Mouse (Mus musculus) left cerebral cortex, adult 2 months (tissue): Measurements from ENCODE around the gene Vps37d. TPM values are rescaled to one million over a fixed set of nuclear protein-coding genes. Genes with fewer than 3 reads are reported as not detected.
A peak's percentile ranks its signal among the peaks of the same experiment; 100 is the strongest.
"Not testable (repeated sequence)": the region's sequence is repeated elsewhere in the genome, so short reads cannot be mapped to it uniquely, and the experiment has no call there.

Experiments used
- DNase-seq, 2 experiments: peaks; one replicate each; pipeline ENCODE4 v3.0.0; 2021 to 2022; ENCODE audit warnings: low spot score in 2 of 2, mixed read lengths in 1 of 2; ENCODE audit errors: extremely low spot score in 1 of 2
- H3K27ac ChIP-seq: fragments of 200-600 bp; 2 replicates; pipeline ENCODE4 v1.8.1; 2022
- H3K4me3 ChIP-seq: fragments of 200-600 bp; 2 replicates; pipeline ENCODE4 v1.8.1; 2022
- CTCF ChIP-seq: fragments of 200-600 bp; IDR thresholded peaks from 2 replicates; pipeline ENCODE4 v1.8.1; 2022; ENCODE audit warnings: antibody characterized with exemption, mild to moderate bottlenecking, moderate library complexity
- intact Hi-C: fragments of 180-260 bp; cut with DNase I; formaldehyde crosslinking; loops from one replicate; pipeline ENCODE4 v1.15.1; 2025
- total RNA-seq, 2 experiments: library from RNA; stranded (reverse); gene quantifications; 2 replicates each; pipeline ENCODE4 v1.2.3; 2021

Gene Vps37d
- total RNA-seq, 2 experiments from 2014 or later, result 26.8 to 30.8 TPM

DNA sequence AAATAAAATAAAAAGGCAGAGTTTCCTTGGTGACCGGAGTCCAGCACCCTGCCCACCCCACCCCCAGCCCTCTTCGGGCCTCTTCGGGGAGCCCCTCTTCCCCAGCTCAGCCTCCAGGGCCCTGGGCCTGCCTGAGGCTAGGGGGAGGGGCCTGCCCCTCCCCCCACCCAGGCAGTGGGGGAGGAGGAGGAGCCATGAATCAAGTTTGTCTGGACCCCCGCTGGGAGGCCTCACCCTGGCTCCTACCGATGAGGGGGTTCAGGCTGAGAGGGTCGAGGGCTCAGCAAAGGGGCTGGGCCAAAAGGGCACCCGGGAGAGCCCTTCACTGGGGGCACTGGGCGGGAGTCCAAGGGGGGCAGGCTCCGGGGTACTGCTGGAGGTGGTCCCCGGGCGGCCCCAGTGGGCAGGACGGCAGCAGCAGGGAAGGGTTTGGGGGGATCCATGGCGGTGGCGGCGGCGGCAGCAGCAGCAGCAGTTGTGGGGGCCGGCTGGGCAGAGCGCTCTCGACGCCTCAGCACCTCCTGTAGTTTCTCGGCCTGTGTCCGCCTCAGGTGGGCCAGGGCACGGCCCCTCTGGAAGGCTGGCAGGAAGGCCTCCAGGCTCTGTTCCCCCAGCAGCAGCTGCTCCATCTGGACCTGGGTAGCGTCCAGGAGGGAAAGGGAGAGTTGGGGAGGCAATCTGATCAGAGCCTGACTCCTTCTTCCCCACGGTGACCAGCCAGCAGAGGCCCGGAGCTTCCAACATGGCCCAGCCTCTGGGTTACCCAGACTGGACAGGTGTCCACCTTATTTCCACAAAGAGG, 4.5 kb downstream of the Vps37d start:
- H3K4me3 ChIP-seq, result no peak overlapping the region
- DNase-seq, result no peak
- TF ChIP-seq CTCF, result no peak
- intact Hi-C loops, result no loop called here
- H3K27ac ChIP-seq, result no peak overlapping the region

DNA sequence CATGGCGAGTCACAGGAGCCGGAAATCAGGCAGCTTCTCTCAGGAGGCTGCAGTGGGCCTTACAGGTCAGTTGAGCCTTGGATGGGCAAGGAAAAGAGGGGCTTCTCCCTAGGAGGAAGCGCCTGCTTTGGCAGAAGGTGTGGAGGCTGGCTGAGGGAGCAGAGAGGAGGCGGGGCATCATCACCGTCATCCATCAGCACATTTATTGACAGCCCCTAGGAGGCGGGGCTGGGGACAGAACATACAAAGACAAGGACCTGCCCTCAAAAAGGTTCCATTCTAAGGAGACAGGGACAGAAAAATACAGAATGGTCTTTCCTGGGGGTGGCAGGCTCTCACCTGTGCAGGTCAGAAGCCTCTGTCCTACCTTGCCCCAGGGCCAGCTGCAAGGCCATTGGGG, 5.3 kb downstream of the Vps37d start:
- intact Hi-C loops, result no loop called here

DNA sequence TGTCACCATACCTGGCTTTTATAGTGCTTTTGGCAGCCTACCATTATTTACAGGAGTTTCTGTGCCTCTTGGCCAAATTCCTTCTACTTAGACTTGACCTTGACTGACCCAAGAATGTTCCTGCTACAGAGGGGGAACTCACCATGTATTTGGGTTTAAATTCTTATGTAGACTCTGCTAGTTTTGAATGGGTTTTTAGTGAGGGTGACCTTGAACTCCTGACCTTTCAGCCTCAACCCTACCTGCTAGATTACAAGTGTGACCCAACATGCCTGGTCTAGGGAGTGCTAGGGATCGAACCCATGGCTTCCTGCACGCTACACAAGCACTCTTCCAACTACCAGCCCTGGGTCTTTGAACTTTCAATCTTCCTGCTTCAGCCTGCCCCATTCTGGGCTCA, 6.0 kb downstream of the Vps37d start:
- no peak overlapping the region for H3K4me3 ChIP-seq
- no peak overlapping the region for H3K27ac ChIP-seq
- no peak for TF ChIP-seq CTCF
- DNase-seq, result no peak
- intact Hi-C loops, result no loop called here

More for the DNA sequence above, 5.3 kb downstream of the Vps37d start:
- H3K4me3 ChIP-seq, result no peak overlapping the region
- no peak overlapping the region for H3K27ac ChIP-seq
- no peak for TF ChIP-seq CTCF
- no peak for DNase-seq

DNA sequence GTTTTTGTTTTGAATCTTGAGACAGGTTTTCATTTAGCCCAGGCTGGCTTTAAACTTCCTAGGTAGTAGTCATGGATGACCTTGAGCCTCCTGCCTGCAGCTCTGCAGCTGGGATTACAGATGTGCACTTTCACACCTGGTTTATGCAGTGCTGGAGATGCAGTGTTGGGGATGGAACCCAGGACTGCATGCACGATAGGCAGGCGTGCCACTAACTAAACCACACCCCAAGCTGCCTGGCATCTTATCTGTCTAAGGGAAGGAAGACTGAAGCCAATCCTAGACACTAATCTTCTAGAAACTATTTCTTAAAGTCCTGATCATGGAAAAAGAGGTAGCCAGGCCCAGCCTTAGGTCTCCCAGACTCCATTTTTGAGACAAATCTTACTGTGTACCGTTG, 7.6 kb downstream of the Vps37d start:
- Histone ChIP-seq H3K4me3 (no peak overlapping the region), H3K27ac (no peak overlapping the region)
- DNase-seq, result no peak
- intact Hi-C loops, result no loop called here
- no peak for TF ChIP-seq CTCF

DNA sequence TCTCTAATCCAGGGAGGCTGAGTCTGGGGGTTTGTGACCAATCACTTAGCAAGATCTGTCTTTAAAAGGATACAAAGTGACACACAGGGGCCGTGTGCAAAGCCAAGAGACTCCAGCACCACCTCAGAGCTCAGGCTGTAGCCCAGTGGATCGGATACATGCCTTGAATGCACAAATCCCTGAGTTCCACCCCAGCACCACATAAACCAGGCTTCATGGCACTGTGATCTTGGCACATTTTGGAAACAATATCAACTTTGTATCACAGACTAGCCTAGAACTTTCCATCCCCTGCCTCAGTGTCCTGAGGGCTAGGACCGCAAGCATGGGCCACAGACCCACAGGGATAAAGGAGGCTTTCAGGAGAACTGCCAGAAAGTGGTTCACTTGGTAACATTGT, 12.1 kb downstream of the Vps37d start:
- TF ChIP-seq CTCF, result no peak
- Histone ChIP-seq H3K4me3 (no peak overlapping the region), H3K27ac (no peak overlapping the region)
- intact Hi-C loops, result no loop called here
- DNase-seq, result no peak

DNA sequence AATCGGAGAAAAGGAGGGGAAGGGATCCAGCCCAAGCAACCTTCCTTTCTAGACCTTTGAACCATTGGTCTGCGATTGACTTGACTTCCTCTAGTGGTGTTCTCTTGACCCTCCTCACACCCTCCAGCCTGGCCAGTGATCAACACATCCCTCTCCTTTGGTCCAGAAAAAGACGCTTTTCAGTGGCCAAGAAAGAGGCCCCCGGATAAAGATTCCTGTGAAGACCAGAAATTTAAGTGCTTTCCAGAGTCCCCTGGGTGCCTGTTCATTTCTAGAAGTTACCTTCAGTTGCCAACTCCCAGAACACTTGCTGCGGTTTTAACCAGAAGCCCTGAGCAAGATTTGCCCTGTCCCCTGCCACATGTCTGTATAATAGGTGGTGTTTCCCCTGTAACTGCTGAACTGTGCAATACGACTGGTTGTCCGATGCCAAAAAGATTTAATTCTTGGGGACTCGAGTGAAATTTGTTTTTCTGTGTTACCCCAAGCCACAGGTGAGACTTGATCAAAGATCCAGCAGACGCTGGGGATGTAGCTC, 13.1 kb downstream of the Vps37d start, which contains the start of gene Bud23:
Gene Bud23, minus strand, starts transcription at position 51 of the 538 bp plus-strand sequence.
- H3K27ac ChIP-seq, result peak within 1 kb of the TSS; percentile 92
- intact Hi-C loops, result loop anchor here (5.0 kb wide), 1 partner anchor 48 kb away; no protein-coding TSS in a partner anchor
- DNase-seq, result not testable (repeated sequence)
- H3K4me3 ChIP-seq, result peak within 1 kb of the TSS; percentile 71

DNA sequence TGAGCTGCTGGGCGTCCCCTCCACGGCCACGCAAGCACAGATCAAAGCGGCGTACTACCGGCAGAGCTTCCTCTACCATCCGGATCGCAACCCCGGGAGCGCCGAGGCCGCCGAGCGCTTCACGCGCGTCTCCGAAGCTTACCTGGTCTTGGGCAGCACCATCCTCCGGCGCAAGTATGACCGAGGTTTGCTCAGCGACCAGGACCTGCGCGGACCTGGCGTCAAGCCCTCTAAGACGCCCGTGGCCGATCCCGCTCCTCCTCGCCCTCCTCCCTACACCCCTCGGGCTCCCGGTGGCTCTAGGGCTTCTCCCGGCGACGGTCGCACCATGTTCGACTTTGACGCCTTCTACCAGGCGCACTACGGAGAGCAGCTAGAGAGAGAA, 13.7 kb downstream of the Vps37d start:
- Histone ChIP-seq H3K27ac (peak overlapping the region; percentile 92), H3K4me3 (peak overlapping the region; percentile 71)
- intact Hi-C loops, result loop anchor here (5.0 kb wide), 1 partner anchor 47 kb away; no protein-coding TSS in a partner anchor
- TF ChIP-seq CTCF, result no peak
- no peak for DNase-seq

DNA sequence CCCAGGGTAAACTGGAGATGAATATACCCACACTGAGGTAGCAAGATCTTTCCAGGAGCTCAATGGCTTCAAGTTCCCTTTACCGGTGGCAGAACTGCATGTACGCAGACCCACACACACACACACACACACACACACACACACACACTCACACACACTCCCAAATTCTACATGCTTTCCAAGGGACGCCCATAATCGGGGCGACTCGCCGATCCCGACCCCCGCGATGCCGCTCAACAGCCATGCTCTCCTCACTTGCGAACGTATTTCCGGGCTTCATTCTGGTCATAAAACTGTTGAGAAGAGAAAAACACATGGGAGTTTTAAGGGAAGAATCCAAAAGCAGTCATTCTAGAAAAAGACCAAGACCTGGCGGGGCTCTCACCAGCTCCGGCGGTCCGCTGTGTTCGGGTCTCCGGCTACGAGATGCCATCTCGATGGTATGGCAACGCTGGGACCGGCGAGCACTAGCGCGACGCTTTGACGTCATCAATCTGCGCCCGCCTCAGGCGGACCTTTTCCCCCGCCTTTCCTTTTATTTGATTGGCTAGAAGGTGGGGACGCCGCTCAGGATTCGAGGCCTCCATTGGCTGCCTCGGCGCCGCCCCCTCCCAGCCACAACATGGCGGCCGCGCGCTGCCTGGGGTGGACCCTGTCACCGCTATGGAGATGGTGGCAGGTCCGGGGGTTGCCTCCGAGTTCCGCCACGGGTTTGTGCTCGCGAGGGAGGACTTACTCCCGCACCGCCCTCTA, 14.3 kb downstream of the Vps37d start, which contains the start of gene Dnajc30:
Gene Dnajc30, plus strand, starts transcription at position 574 of the 753 bp plus-strand sequence.
- intact Hi-C loops, result loop anchor here (5.0 kb wide), 1 partner anchor 47 kb away; no protein-coding TSS in a partner anchor
- Histone ChIP-seq H3K4me3 (peak within 1 kb of the TSS; percentile 71), H3K27ac (peak within 1 kb of the TSS; percentile 92)
- no peak for TF ChIP-seq CTCF
- DNase-seq, result peak; percentile 98

DNA sequence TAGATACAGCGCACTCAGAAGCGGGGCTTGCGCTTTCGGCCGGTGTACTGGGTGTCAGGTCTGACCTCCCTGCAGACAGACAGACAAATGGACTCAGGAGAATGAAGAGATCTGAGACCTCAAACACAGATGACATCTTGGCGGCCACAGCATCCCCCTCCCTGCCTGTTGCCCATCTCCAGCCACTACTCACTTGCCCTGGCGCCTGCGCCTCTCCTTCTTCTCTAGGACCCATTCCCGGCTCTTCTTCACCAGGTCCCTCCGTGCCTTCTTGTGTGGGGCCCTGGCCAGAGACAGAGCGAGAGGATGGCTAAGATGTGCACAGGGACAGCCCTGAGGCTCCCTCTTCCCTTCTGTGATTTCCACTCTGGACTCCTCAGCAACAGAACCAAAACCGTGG, 24.7 kb downstream of the Vps37d start:
- H3K4me3 ChIP-seq, result no peak overlapping the region
- intact Hi-C loops, result no loop called here
- no peak for DNase-seq
- no peak for TF ChIP-seq CTCF
- H3K27ac ChIP-seq, result peak overlapping the region; percentile 24; the same call in 1 of the 2 replicates

DNA sequence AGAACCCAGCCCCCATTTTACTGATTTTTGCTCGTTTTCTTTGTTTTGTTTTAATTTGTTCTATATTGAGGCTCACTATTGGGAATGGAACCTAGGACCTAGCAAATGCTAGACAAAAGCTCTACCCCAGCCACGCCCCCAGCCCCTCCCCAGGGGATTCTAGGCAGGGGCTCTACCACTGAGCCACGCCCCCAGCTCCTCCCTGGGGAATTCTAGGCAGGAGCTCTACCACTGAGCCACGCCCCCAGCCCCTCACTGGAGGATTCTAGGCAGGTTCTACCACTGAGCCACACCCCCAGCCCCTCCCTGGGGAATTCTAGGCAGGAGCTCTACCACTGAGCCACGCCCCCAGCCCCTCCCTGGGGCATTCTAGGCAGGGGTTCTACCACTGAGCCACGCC, 28.8 kb downstream of the Vps37d start:
- H3K4me3 ChIP-seq, H3K27ac ChIP-seq, DNase-seq, intact Hi-C loops: not testable (repeated sequence)

DNA sequence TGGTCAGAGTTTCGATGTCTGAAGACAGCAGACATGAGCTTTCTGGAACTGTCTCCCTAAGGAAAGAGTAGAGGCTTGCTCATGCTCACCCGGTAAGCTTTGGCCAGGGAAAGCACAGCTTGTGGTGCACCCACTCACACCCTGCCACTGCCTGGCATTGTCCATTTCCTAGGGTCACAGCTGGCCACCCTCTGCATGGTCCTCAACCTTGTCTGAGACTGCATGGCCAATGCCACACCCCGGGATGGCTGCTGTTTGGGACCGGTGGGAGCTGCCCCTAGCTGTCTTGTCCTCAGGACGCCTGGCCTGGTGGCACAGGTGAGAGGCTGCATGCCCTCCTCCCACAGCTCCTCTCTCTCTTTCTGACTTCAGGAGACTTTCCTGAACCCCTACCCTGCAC, 29.5 kb downstream of the Vps37d start:
- H3K4me3 ChIP-seq, result no peak overlapping the region
- DNase-seq, result no peak
- TF ChIP-seq CTCF, result no peak
- intact Hi-C loops, result no loop called here
- H3K27ac ChIP-seq, result no peak overlapping the region

DNA sequence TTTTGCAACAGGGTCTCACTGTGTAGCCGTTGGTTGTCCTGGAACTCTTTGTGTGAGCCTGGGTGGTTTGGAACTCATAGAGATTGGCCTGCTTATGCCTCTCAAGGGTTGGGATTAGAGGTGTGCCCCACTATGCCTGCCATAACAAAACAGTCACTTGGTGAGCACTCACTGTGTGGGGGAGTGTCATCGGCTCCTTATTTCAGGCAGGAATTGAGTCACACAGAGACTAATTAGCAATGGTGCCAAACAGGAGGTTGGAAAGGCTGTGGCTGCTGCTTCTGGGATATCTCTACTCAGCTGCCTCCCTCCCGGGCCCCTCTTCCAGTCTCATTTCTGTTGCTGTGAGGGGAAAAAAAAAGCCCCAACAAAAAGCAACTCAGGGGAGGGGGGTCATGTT, 33.5 kb downstream of the Vps37d start:
- intact Hi-C loops, result no loop called here
- Histone ChIP-seq H3K27ac (peak overlapping the region; percentile 32; the same call in 1 of the 2 replicates), H3K4me3 (no peak overlapping the region)
- no peak for DNase-seq
- TF ChIP-seq CTCF, result no peak
